Mouse (Mus musculus): ENCODE measurements around the gene Wdr6. TPM values are rescaled to one million over a fixed set of nuclear protein-coding genes. Genes with fewer than 3 reads are reported as not detected.
A peak's percentile ranks its signal among the peaks of the same experiment; 100 is the strongest.

Wdr6 gene
- polyA plus RNA-seq, 1 experiment: 52.9 TPM

DNA sequence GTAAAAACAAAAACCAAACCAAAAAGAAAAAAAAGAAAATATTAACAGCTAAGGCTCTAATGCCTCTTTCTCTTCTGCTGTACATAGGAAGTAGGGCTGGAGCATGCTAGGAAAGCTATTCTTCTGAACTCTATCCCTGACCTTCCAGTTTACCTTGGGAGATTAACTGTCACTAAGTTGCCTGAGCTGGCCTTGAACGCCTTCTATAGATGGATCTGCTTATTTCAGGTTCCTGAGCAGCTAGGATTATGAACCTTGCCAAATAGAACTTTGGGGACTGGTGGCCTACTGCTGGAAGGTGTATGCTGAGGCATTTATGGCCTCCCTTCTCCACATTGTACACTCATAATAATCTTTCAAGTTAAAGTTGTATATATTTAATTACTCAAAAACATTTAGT, 47.6 kb downstream of the Wdr6 start:
- H3K36me3 ChIP-seq (ENCODE audit: control insufficient read depth, insufficient read depth): peaks cover 73% of the 10 kb centered on the region
- H3ac ChIP-seq (ENCODE audit: control insufficient read depth, insufficient read length, low read depth): no peak overlapping the region
- TF ChIP-seq MYOG (IDR thresholded peaks at IDR 0.05; ENCODE audit: control insufficient read depth, extremely low read depth, insufficient read length) (no peak), USF1 (IDR thresholded peaks at IDR 0.05; ENCODE audit: low read depth) (no peak), CEBPB (IDR thresholded peaks at IDR 0.05; ENCODE audit: low read depth) (no peak), MYOD1 (IDR thresholded peaks at IDR 0.05; ENCODE audit: control insufficient read depth, insufficient read length, low read depth) (no peak), FOSL1 (IDR thresholded peaks at IDR 0.05; ENCODE audit: insufficient read depth, low read length, poor library complexity, severe bottlenecking) (no peak), CTCF (IDR thresholded peaks at IDR 0.05; ENCODE audit: control insufficient read depth, insufficient read depth, insufficient read length) (no peak), MAX (IDR thresholded peaks at IDR 0.05) (no peak)
- H3K79me2 ChIP-seq (ENCODE audit: control insufficient read depth, insufficient read depth): peaks cover 73% of the 10 kb centered on the region
- H3K4me3 ChIP-seq (ENCODE audit: insufficient read depth, poor library complexity, severe bottlenecking): no peak overlapping the region
- H3K79me3 ChIP-seq (ENCODE audit: low read depth): peaks cover 51% of the 10 kb centered on the region
- H3K27me3 ChIP-seq (ENCODE audit: control insufficient read depth, insufficient read depth, insufficient read length): no peaks in the 10 kb centered on the region

DNA sequence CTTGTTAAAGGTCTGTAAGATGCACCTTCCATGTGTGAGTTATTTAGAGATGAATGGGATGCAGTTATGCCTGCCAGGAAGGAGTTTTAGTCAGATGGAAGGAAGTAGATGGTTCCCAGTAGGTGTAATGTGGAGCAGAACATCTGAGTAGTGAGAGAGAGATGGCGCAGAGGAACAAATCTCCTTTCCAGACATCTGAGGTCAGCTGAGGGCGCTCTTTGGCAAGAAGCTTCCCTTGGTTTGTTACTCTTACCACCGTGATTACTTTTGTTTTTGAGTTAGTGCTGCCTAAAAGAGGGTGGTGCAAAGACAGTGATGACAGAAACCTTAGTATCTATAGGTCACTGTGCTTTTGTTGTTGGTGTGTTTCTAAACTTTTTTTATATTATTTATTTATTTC, 53.1 kb downstream of the Wdr6 start:
- TF ChIP-seq USF1 (IDR thresholded peaks at IDR 0.05; ENCODE audit: low read depth): no peak
- TF ChIP-seq CTCF (IDR thresholded peaks at IDR 0.05; ENCODE audit: control insufficient read depth, insufficient read depth, insufficient read length): no peak
- Histone ChIP-seq H3K36me3 (ENCODE audit: control insufficient read depth, insufficient read depth) (peaks cover 54% of the 10 kb centered on the region), H3K27me3 (ENCODE audit: control insufficient read depth, insufficient read depth, insufficient read length) (no peaks in the 10 kb centered on the region)

DNA sequence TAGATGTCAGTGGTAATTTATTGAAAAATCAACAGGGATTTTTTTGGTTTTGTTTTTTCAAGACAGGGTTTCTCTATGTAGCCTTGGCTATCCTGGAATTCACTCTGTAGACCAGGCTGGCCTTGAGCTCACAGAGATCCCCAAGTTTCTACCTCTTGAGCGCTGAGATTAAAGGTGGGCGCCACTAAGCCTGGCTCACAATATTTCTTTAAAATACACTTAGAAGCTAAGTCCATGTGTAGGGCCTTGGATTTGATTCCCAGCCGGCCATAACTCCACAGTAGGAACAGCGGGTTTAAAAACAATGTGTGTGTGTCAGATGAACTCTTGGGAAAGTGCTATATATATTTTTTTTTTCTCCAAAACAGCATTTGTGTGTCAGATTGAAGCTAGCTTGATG, 55.2 kb downstream of the Wdr6 start:
- H3K36me3 ChIP-seq (ENCODE audit: control insufficient read depth, insufficient read depth): peaks cover 53% of the 10 kb centered on the region
- peaks cover 97% of the 10 kb centered on the region for H3K79me3 ChIP-seq (ENCODE audit: low read depth)
- peaks cover 100% of the 10 kb centered on the region for H3K79me2 ChIP-seq (ENCODE audit: control insufficient read depth, insufficient read depth)
- TF ChIP-seq CTCF (IDR thresholded peaks at IDR 0.05; ENCODE audit: control insufficient read depth, insufficient read depth, insufficient read length): no peak
- no peak for TF ChIP-seq USF1 (IDR thresholded peaks at IDR 0.05; ENCODE audit: low read depth)
- no peak for TF ChIP-seq CEBPB (IDR thresholded peaks at IDR 0.05; ENCODE audit: low read depth)
- TF ChIP-seq MYOD1 (IDR thresholded peaks at IDR 0.05; ENCODE audit: control insufficient read depth, insufficient read length, low read depth): no peak
- no peak for TF ChIP-seq FOSL1 (IDR thresholded peaks at IDR 0.05; ENCODE audit: insufficient read depth, low read length, poor library complexity, severe bottlenecking)
- no peak for TF ChIP-seq MYOG (IDR thresholded peaks at IDR 0.05; ENCODE audit: control insufficient read depth, extremely low read depth, insufficient read length)
- TF ChIP-seq MAX (IDR thresholded peaks at IDR 0.05): no peak
- H3ac ChIP-seq (ENCODE audit: control insufficient read depth, insufficient read length, low read depth): no peak overlapping the region
- no peak overlapping the region for H3K4me3 ChIP-seq (ENCODE audit: insufficient read depth, poor library complexity, severe bottlenecking)
- no peaks in the 10 kb centered on the region for H3K27me3 ChIP-seq (ENCODE audit: control insufficient read depth, insufficient read depth, insufficient read length)

More for the DNA sequence above, 53.1 kb downstream of the Wdr6 start:
- no peak overlapping the region for H3K4me3 ChIP-seq (ENCODE audit: insufficient read depth, poor library complexity, severe bottlenecking)
- peaks cover 92% of the 10 kb centered on the region for H3K79me2 ChIP-seq (ENCODE audit: control insufficient read depth, insufficient read depth)
- H3K79me3 ChIP-seq (ENCODE audit: low read depth): peaks cover 84% of the 10 kb centered on the region
- no peak overlapping the region for H3ac ChIP-seq (ENCODE audit: control insufficient read depth, insufficient read length, low read depth)

Small RNA genes lying within 50 kb of the gene (microRNA-seq; reads per million reads assigned to microRNA genes)
- gene Gm24083 (ENCODE audit: borderline microRNAs expressed) (0.12 reads per million), gene Mir191 (ENCODE audit: borderline microRNAs expressed) (not detected), gene Mir425 (ENCODE audit: borderline microRNAs expressed) (1,668 reads per million, percentile 89 among the genes with 10 or more reads in this experiment)

Other genes starting within 250 kb of the Wdr6 start
- gene Gpx1, start 239.8 kb downstream of the Wdr6 start, polyA plus RNA-seq (2012; fragmentation: generic; extraction: Trizol): 667 TPM
- gene Usp4, start 230.9 kb downstream of the Wdr6 start, polyA plus RNA-seq (2012; fragmentation: generic; extraction: Trizol): 82.3 TPM
- gene 1700102P08Rik, start 185.9 kb downstream of the Wdr6 start, polyA plus RNA-seq (2012; fragmentation: generic; extraction: Trizol): 0.16 TPM
- gene Ccdc36, start 150.3 kb downstream of the Wdr6 start, polyA plus RNA-seq (2012; fragmentation: generic; extraction: Trizol): not detected
- not detected for gene BC048562, start 142.3 kb downstream of the Wdr6 start, polyA plus RNA-seq (2012; fragmentation: generic; extraction: Trizol)
- 35.2 TPM for gene Ccdc71, start 118.2 kb downstream of the Wdr6 start, polyA plus RNA-seq (2012; fragmentation: generic; extraction: Trizol)
- 1.4 TPM for gene Klhdc8b, start 117.2 kb downstream of the Wdr6 start, polyA plus RNA-seq (2012; fragmentation: generic; extraction: Trizol)
- gene Lamb2, start 99.0 kb downstream of the Wdr6 start, polyA plus RNA-seq (2012; fragmentation: generic; extraction: Trizol): 36.3 TPM
- 70.8 TPM for gene Usp19, start 88.1 kb downstream of the Wdr6 start, polyA plus RNA-seq (2012; fragmentation: generic; extraction: Trizol)
- 203 TPM for gene Qars, start 71.0 kb downstream of the Wdr6 start, polyA plus RNA-seq (2012; fragmentation: generic; extraction: Trizol)
- gene Qrich1, start 61.9 kb downstream of the Wdr6 start, polyA plus RNA-seq (2012; fragmentation: generic; extraction: Trizol): 58.2 TPM
- 332 TPM for gene Impdh2, start 18.5 kb downstream of the Wdr6 start, polyA plus RNA-seq (2012; fragmentation: generic; extraction: Trizol)
- 6.8 TPM for gene Ndufaf3, start 11.3 kb downstream of the Wdr6 start, polyA plus RNA-seq (2012; fragmentation: generic; extraction: Trizol)
- gene Dalrd3, start 8.9 kb downstream of the Wdr6 start, polyA plus RNA-seq (2012; fragmentation: generic; extraction: Trizol): 56.1 TPM
- 1.3 TPM for gene P4htm, start 18.9 kb upstream of the Wdr6 start, polyA plus RNA-seq (2012; fragmentation: generic; extraction: Trizol)
- 30.5 TPM for gene Arih2, start 70.6 kb upstream of the Wdr6 start, polyA plus RNA-seq (2012; fragmentation: generic; extraction: Trizol)
- 20.6 TPM for gene Slc25a20, start 83.3 kb upstream of the Wdr6 start, polyA plus RNA-seq (2012; fragmentation: generic; extraction: Trizol)
- gene Prkar2a, start 110.6 kb upstream of the Wdr6 start, polyA plus RNA-seq (2012; fragmentation: generic; extraction: Trizol): 19.4 TPM
- 37.1 TPM for gene Ip6k2, start 205.1 kb upstream of the Wdr6 start, polyA plus RNA-seq (2012; fragmentation: generic; extraction: Trizol)
- 7.5 TPM for gene Nckipsd, start 229.6 kb upstream of the Wdr6 start, polyA plus RNA-seq (2012; fragmentation: generic; extraction: Trizol)
- 0.05 TPM for gene Celsr3, start 247.6 kb upstream of the Wdr6 start, polyA plus RNA-seq (2012; fragmentation: generic; extraction: Trizol)

Data from C2C12 (cell line).